Mouse (Mus musculus) ES-Bruce4 (cell line): ENCODE results near the gene Banp. TPM values are rescaled to one million over a fixed set of nuclear protein-coding genes. Genes with fewer than 3 reads are reported as not detected.

Experiments used
- H3K27ac ChIP-seq: 2 replicates; pipeline ENCODE4 v1.5.1; 2012; ENCODE audit warnings: low read length, inconsistent platforms; ENCODE audit not compliant: insufficient read depth
- H3K27me3 ChIP-seq: 2 replicates; pipeline ENCODE4 v1.6.1; 2012; ENCODE audit warnings: mild to moderate bottlenecking, low read length, inconsistent platforms; ENCODE audit not compliant: control insufficient read depth, poor library complexity, insufficient read depth, severe bottlenecking
- H3K36me3 ChIP-seq: 2 replicates; pipeline ENCODE4 v1.6.1; 2012; ENCODE audit warnings: inconsistent platforms, mild to moderate bottlenecking, low read length, moderate library complexity; ENCODE audit not compliant: control insufficient read depth, poor library complexity, insufficient read depth, severe bottlenecking
- H3K4me1 ChIP-seq: one replicate; pipeline ENCODE4 v1.8.1; 2011; ENCODE audit warnings: low read length; ENCODE audit not compliant: control insufficient read depth, insufficient read depth
- H3K4me3 ChIP-seq: 2 replicates; pipeline ENCODE4 v1.5.1; 2011; ENCODE audit warnings: low read depth, mild to moderate bottlenecking, low read length
- H3K9ac ChIP-seq: 2 replicates; pipeline ENCODE4 v1.6.1; 2012; ENCODE audit warnings: low read depth, mild to moderate bottlenecking, inconsistent platforms; ENCODE audit not compliant: poor library complexity, severe bottlenecking
- H3K9me3 ChIP-seq: replicated peaks from 2 replicates; pipeline ENCODE4 v1.6.1; 2012; ENCODE audit warnings: mild to moderate bottlenecking, low read length, inconsistent platforms; ENCODE audit not compliant: control insufficient read depth, poor library complexity, insufficient read depth, severe bottlenecking
- CTCF ChIP-seq: IDR thresholded peaks from one replicate; pipeline ENCODE4 v1.8.1; 2011; ENCODE audit warnings: low read depth, low read length
- EP300 ChIP-seq: IDR thresholded peaks from 2 replicates; pipeline ENCODE4 v1.6.1; 2011; ENCODE audit warnings: low read depth, low read length; ENCODE audit not compliant: insufficient read depth
- POLR2A ChIP-seq: IDR thresholded peaks from one replicate; pipeline ENCODE4 v1.8.1; 2011; ENCODE audit warnings: low read length; ENCODE audit not compliant: insufficient read depth
- polyA plus RNA-seq: library from polyadenylated mRNA; stranded (reverse); fragments of >200 nt; gene quantifications from 2 replicates; pipeline ENCODE4 v1.2.4, GENCODE M21; 2011; ENCODE audit warnings: low read depth; ENCODE audit not compliant: missing spikeins, insufficient read depth, insufficient read length

Gene Banp
- polyA plus RNA-seq, 1 experiment, result 47.2 TPM

DNA sequence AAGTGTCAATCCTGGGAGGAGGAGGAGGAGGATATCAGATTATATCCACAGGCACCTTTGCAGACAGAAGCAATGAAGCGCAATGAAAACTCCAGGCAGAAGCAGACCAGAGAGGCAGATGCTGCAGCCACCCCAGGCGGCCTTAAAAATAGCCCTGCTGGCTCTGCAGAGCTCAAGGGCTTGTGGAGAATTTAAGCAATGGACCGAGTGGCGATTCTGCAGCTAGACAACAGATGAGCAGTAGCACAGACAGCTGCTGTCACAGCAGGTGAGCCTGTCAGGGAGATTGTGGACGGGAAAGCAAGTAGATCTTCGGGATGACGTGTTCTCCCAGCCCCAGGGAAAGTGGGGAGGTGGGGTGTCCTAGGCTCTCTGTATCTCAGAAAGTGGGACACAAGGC lies 81.4 kb downstream of the Banp start:
- Histone ChIP-seq H3K4me3 (no peak overlapping the region), H3K27ac (no peak overlapping the region), H3K36me3 (peaks cover 6% of the 10 kb centered on the region)

DNA sequence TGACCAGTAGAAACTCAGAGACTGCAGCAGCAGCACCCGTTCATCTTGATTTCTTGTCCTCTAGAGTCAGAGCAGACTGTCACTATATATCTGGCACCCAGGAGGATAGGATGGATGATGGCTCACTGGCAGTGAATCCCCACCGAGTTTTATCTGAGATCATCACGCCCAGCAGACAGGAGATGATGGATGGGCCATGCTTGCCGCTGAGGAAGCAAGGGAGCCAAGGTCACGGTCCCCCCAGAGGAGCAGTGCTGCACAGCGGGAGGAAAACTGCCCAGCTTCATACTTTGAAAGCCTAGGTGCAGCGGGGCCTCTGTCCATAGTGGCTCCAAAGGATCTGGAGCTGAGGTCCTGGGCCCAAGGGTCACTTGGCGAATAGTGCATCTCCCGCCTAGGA lies 83.2 kb downstream of the Banp start:
- TF ChIP-seq CTCF, result no peak
- no peak for TF ChIP-seq EP300
- TF ChIP-seq POLR2A, result no peak
- Histone ChIP-seq H3K36me3 (no peaks in the 10 kb centered on the region), H3K4me1 (no peaks in the 10 kb centered on the region), H3K9ac (no peak overlapping the region), H3K9me3 (no peaks in the 10 kb centered on the region), H3K4me3 (no peak overlapping the region), H3K27me3 (no peaks in the 10 kb centered on the region), H3K27ac (no peak overlapping the region)

More for the DNA sequence above, 81.4 kb downstream of the Banp start:
- Histone ChIP-seq H3K9ac (no peak overlapping the region), H3K4me1 (no peaks in the 10 kb centered on the region), H3K9me3 (no peaks in the 10 kb centered on the region), H3K27me3 (no peaks in the 10 kb centered on the region)
- no peak for TF ChIP-seq CTCF
- TF ChIP-seq EP300, result no peak
- TF ChIP-seq POLR2A, result no peak

DNA sequence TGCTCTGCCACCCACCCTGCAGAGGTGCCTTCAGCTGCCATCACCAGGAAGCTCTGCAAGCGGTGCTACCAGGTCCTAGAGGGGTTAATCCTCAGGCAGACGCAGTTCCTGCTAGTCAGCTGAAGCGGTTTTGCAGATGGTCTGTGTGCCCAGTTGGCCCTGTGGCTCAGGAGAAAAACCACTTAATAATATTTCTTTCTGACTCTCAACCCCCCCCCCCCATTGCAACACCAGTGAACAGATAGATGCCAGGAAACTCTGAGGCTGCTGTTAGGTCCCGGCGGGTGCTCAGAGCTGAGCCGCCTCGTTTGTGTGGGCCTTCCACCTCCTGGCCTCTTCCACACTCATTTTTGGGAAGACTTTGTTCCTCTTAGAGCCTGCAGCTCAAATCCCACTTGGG lies 86.0 kb downstream of the Banp start:
- Histone ChIP-seq H3K27ac (no peak overlapping the region), H3K9me3 (no peaks in the 10 kb centered on the region), H3K36me3 (no peaks in the 10 kb centered on the region), H3K4me3 (no peak overlapping the region), H3K27me3 (no peaks in the 10 kb centered on the region), H3K9ac (no peak overlapping the region), H3K4me1 (no peaks in the 10 kb centered on the region)
- TF ChIP-seq POLR2A, result no peak
- no peak for TF ChIP-seq EP300
- no peak for TF ChIP-seq CTCF

DNA sequence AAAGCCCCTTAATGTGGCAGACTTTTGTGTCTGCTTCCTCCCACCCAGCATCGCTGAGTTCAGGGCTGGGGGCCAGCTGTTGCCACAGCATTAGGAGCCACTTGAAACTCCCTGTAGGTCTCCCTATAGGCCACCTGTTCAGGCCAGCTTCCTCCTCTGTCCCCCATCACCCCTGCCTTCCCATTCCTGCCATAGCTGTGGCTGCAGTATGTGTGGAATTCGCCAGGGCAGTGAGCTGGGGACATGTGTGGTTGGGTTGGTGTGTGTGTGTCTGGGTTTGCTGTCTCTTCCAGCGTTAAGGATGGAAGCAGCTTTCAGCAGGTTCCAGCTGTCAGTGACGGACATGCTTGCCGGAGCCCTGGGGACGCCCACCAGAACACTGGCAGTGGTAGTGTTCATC lies 86.8 kb downstream of the Banp start:
- Histone ChIP-seq H3K27ac (no peak overlapping the region), H3K27me3 (no peaks in the 10 kb centered on the region), H3K36me3 (no peaks in the 10 kb centered on the region), H3K4me3 (no peak overlapping the region), H3K4me1 (no peaks in the 10 kb centered on the region), H3K9ac (no peak overlapping the region), H3K9me3 (no peaks in the 10 kb centered on the region)
- TF ChIP-seq POLR2A (no peak), CTCF (no peak), EP300 (no peak)

DNA sequence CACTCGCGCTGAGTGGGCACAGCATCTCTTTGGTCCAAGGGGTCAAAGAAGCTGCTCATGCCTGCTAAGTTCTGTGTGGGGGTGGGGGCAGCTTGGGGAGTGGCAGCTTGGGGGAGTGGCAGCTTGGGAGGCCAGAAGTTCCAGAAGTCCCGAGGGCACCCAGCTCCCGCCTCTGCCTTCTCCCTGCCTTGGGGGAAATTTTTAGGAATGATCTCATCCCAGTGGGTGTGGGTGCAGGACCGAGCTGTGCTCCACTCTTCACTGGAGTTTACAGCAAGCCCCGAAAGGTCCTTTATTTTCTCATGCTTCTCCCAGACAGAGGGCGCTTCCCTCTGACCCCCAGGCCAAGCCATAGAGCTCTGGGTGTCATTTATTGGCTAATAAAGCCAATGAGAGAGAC lies 87.7 kb downstream of the Banp start:
- Histone ChIP-seq H3K4me1 (no peaks in the 10 kb centered on the region), H3K9ac (no peak overlapping the region), H3K27ac (no peak overlapping the region), H3K36me3 (no peaks in the 10 kb centered on the region), H3K27me3 (no peaks in the 10 kb centered on the region), H3K4me3 (no peak overlapping the region), H3K9me3 (no peaks in the 10 kb centered on the region)
- TF ChIP-seq CTCF, result no peak
- TF ChIP-seq EP300, result no peak
- TF ChIP-seq POLR2A, result no peak

DNA sequence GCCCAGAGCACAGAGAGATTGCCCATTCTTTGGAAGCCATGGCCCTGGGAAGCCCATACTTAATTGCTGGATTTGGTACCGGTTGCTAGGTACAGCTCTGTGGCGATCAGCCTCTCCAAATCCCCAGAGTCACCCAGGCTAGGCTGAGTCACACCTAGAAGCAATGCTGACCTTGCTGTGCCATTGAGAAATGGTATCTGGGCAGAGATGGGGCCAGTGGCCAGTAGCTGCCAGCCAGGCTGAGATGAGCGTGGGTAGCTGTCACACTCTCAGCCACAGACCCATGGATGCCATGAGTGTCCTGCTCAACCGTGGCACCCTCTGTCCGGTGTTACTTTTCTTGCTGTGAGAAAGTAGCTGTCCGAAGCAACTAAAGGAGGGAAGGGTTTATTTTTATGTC lies 88.5 kb downstream of the Banp start:
- TF ChIP-seq POLR2A, result no peak
- TF ChIP-seq CTCF, result no peak
- no peak for TF ChIP-seq EP300
- H3K27ac ChIP-seq, result no peak overlapping the region
- no peaks in the 10 kb centered on the region for H3K4me1 ChIP-seq
- no peaks in the 10 kb centered on the region for H3K36me3 ChIP-seq
- no peak overlapping the region for H3K4me3 ChIP-seq
- no peaks in the 10 kb centered on the region for H3K27me3 ChIP-seq
- H3K9ac ChIP-seq, result no peak overlapping the region
- no peaks in the 10 kb centered on the region for H3K9me3 ChIP-seq

DNA sequence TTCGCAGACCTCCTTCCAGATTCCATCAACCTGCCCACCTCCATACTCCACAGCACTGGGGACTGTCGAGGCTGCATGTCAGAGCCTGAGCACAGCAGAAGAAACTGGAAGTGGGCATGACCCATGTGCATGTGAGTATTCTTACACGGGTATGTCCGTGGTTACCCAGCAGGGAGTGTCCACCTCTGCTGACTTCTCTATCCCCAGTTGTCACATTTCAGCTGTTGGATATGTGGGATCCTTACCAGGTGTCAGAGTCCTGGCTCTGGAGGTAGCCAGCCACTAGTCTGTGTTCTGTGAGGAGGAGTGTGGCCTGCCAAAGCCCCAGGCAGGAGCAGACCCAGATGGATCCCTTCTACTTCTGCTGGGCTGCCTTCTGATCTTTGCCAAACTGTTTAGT lies 89.9 kb downstream of the Banp start:
- H3K27me3 ChIP-seq, result no peaks in the 10 kb centered on the region
- H3K9me3 ChIP-seq, result no peaks in the 10 kb centered on the region
- no peak for TF ChIP-seq EP300
- TF ChIP-seq CTCF, result no peak
- H3K36me3 ChIP-seq, result no peaks in the 10 kb centered on the region
- no peak overlapping the region for H3K9ac ChIP-seq
- no peaks in the 10 kb centered on the region for H3K4me1 ChIP-seq
- no peak overlapping the region for H3K27ac ChIP-seq
- H3K4me3 ChIP-seq, result no peak overlapping the region
